Mouse (Mus musculus) ES-E14 (cell line): ENCODE results near the gene Pcyt2. TPM values are rescaled to one million over a fixed set of nuclear protein-coding genes. Genes with fewer than 3 reads are reported as not detected.

ENCODE experiments used
- DNase-seq: peaks from one replicate; pipeline ENCODE4 v3.0.0-alpha.2; 2013; ENCODE audit warnings: low read depth, low spot score
- H3K27ac ChIP-seq: 2 replicates; pipeline ENCODE4 v1.5.1; 2012; ENCODE audit warnings: low read depth, mild to moderate bottlenecking, low read length, moderate library complexity, mixed read lengths; ENCODE audit not compliant: poor library complexity, insufficient read depth, severe bottlenecking
- H3K36me3 ChIP-seq: 2 replicates; pipeline ENCODE4 v1.6.1; 2012; ENCODE audit warnings: mild to moderate bottlenecking, low read length, moderate library complexity, mixed read lengths; ENCODE audit not compliant: control insufficient read depth, poor library complexity, insufficient read depth, severe bottlenecking
- H3K4me1 ChIP-seq, 2 experiments: fragments of 150-350 bp in 1 of 2; sonication (generic) in 1 of 2; 2 replicates each; pipeline ENCODE4 v1.6.1; 2012; ENCODE audit warnings: low read length in 2 of 2, mild to moderate bottlenecking in 1 of 2, mixed read lengths in 1 of 2; ENCODE audit not compliant: control insufficient read depth in 2 of 2, insufficient read depth in 2 of 2, poor library complexity in 1 of 2
- H3K4me3 ChIP-seq, 2 experiments: fragments of 150-350 bp in 1 of 2; sonication (generic) in 1 of 2; 2 replicates each; pipeline ENCODE4 v1.5.1; 2012; ENCODE audit warnings: low read length in 2 of 2, low read depth in 1 of 2, mild to moderate bottlenecking in 1 of 2, mixed read lengths in 1 of 2; ENCODE audit not compliant: insufficient read depth in 1 of 2, poor library complexity in 1 of 2, severe bottlenecking in 1 of 2
- H3K9ac ChIP-seq: 2 replicates; pipeline ENCODE4 v1.6.1; 2012; ENCODE audit warnings: low read depth, mild to moderate bottlenecking, low read length, mixed read lengths; ENCODE audit not compliant: poor library complexity, insufficient read depth, severe bottlenecking
- H3K9me3 ChIP-seq: fragments of 150-350 bp; sonication (generic); 2 replicates; pipeline ENCODE4 v1.6.1; 2012; ENCODE audit warnings: low read depth, mild to moderate bottlenecking, low read length; ENCODE audit not compliant: control insufficient read depth, insufficient read depth
- CHD2 ChIP-seq: IDR thresholded peaks from 2 replicates; pipeline ENCODE4 v1.6.1; 2014; ENCODE audit warnings: mild to moderate bottlenecking, low read depth, low read length, inconsistent platforms
- HCFC1 ChIP-seq: IDR thresholded peaks from 2 replicates; pipeline ENCODE4 v1.6.1; 2012; ENCODE audit warnings: low read length, inconsistent platforms, borderline replicate concordance; ENCODE audit not compliant: insufficient read depth
- MAFK ChIP-seq: IDR thresholded peaks from 2 replicates; pipeline ENCODE4 v1.6.1; 2014; ENCODE audit warnings: mild to moderate bottlenecking, low read depth, low read length, inconsistent platforms; ENCODE audit not compliant: insufficient read depth
- ZC3H11A ChIP-seq: IDR thresholded peaks from 2 replicates; pipeline ENCODE4 v1.6.1; 2012; ENCODE audit warnings: low read depth, mild to moderate bottlenecking, inconsistent platforms, low read length, borderline replicate concordance
- ZNF384 ChIP-seq: IDR thresholded peaks from 2 replicates; pipeline ENCODE4 v1.6.1; 2012; ENCODE audit warnings: low read depth, low read length, inconsistent platforms
- in situ Hi-C, 2 experiments: fragments of 600-800 bp; cut with MboI; formaldehyde crosslinking; loops; one replicate each; pipeline ENCODE4 v1.15.1; 2025; ENCODE audit warnings: low sequenced_read_pairs in 2 of 2, inconsistent platforms in 1 of 2; ENCODE audit not compliant: unreplicated experiment in 2 of 2
- total RNA-seq: library from RNA; depleted of rRNA; stranded (reverse); fragments of 300-350 nt; gene quantifications from 2 replicates; pipeline ENCODE4 v1.2.3, GENCODE M21; 2012

Gene Pcyt2
- total RNA-seq, 1 experiment: 88.6 TPM

DNA sequence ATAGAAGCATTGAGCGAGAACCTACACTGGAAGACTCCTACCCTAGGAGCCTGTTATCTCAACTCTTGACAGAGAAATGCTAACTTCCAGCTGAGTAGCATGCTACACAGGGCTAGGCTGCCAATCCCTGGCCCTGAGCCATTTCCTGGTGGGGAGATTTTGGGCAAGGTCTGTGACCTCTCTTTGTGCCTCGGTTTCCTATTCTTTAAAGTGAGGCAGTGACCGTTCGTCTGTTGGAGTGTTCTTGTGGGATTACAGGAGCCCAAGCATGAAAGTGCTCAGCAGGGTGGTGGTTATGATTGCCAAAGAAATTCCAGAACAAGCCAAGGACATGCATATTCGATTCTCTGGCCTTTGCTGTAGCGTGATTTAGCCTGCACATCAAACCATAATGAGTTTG lies 45.0 kb upstream of the Pcyt2 start:
- Histone ChIP-seq H3K36me3 (no peaks in the 10 kb centered on the region; the same call in 1 of the 2 replicates), H3K9me3 (no peaks in the 10 kb centered on the region), H3K4me3 (no peak overlapping the region), H3K27ac (peak overlapping the region; percentile 57; the same call in 1 of the 2 replicates), H3K9ac (no peak overlapping the region), H3K4me1 (peaks cover 16 to 34% of the 10 kb centered on the region in 2 experiments)
- DNase-seq: no peak
- TF ChIP-seq CHD2: no peak
- no peak for TF ChIP-seq ZC3H11A
- no peak for TF ChIP-seq HCFC1
- no peak for TF ChIP-seq ZNF384
- TF ChIP-seq MAFK: no peak
- in situ Hi-C loops: no loop called here

DNA sequence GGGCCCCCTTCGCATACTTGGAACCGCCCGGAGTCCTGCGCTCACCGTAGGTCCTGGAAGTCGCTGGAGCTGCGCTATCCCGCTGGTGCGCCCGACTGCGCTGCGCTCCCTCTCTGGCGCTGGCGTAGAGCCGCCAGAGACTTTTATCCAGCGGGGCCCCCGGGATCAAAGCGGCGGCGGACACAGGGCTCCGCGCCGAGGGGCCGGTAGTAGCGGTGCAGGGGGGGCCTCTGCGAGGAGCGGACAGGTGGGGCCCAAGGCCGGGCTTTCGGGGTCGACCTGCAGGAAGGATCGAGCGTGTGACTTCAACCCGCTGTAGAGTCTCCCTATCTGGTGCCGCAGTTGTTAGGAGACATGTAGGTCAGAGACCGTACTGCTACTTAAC lies 43.3 kb upstream of the Pcyt2 start, which contains the start of gene Notum:
Gene Notum, minus strand, starts transcription at position 100 of the 385 bp plus-strand sequence.
- H3K9me3 ChIP-seq: no peaks in the 10 kb centered on the region
- in situ Hi-C loops: no loop called here
- peaks cover 13 to 31% of the 10 kb centered on the region in 2 experiments for H3K4me1 ChIP-seq
- H3K27ac ChIP-seq: peak within 1 kb of the TSS; percentile 52; the same call in 1 of the 2 replicates
- peak within 1 kb of the TSS; percentile 84 to 86 for H3K4me3 ChIP-seq
- TF ChIP-seq HCFC1: no peak
- no peak for TF ChIP-seq MAFK
- TF ChIP-seq ZNF384: no peak
- no peak for TF ChIP-seq ZC3H11A
- no peak for TF ChIP-seq CHD2
- H3K36me3 ChIP-seq: no peaks in the 10 kb centered on the region; the same call in 1 of the 2 replicates
- H3K9ac ChIP-seq: peak within 1 kb of the TSS; percentile 79
- DNase-seq: no peak

DNA sequence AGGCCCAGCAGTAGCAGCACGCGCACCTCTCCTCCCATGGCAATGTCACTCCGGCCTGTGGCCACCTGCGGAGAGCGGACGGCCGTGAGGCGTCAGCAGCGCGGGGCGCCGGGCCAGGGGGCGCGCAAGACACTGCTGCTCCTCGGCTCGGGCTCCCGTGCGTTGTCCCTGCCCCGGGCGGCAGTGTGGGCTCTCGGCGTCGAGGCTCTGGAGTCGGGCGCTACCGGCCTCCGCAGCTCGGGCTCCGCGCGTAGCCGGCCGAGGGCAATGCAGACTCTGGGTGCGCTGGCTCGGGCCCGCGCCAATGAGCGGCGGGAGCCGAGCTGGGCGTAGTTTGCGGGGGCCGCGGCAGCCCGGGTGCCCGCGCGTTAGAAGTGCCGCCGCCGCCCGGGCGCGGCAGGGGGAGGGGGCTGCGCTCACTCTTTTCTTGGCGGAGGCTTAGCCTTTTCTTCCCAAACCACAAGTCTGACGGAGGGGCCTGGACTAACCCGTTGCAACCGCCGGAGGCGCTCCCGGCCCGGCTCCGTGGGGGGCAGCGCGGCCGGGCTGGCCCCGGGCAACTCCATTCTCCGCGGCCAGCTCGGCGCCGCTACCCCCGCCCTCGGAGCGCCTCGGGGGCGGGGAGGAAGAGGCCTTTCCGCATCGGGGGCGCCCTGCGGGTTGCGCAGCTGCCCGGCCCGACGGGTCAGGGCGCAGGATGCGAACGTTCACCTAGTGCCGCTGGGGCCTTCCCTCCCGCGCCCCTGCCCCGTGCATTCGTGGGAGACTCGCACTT lies 42.8 kb upstream of the Pcyt2 start:
- H3K9ac ChIP-seq: peak overlapping the region; percentile 79
- peak overlapping the region; percentile 84 to 86 for H3K4me3 ChIP-seq
- no peak for DNase-seq
- TF ChIP-seq ZC3H11A (no peak), MAFK (no peak), ZNF384 (no peak), CHD2 (no peak), HCFC1 (no peak)
- H3K36me3 ChIP-seq: no peaks in the 10 kb centered on the region; the same call in 1 of the 2 replicates
- peaks cover 13 to 28% of the 10 kb centered on the region in 2 experiments for H3K4me1 ChIP-seq
- no peaks in the 10 kb centered on the region for H3K9me3 ChIP-seq
- H3K27ac ChIP-seq: peak overlapping the region; percentile 52; the same call in 1 of the 2 replicates
- in situ Hi-C loops: no loop called here

GRCm38 (mm10) chr11:120659509-120660300 lies 42.0 kb upstream of the Pcyt2 start:
- Histone ChIP-seq H3K36me3 (no peaks in the 10 kb centered on the region; the same call in 1 of the 2 replicates), H3K9me3 (no peaks in the 10 kb centered on the region), H3K4me3 (peak overlapping the region; percentile 84 to 86), H3K4me1 (peaks cover 13 to 22% of the 10 kb centered on the region in 2 experiments), H3K9ac (peak overlapping the region; percentile 79), H3K27ac (0 out of 2 replicates have a peak overlapping the region, but pooled peaks have one; percentile 7)
- in situ Hi-C loops: no loop called here
- no peak for DNase-seq
- TF ChIP-seq ZC3H11A (no peak), MAFK (no peak), HCFC1 (no peak), ZNF384 (no peak), CHD2 (no peak)
